Mouse (Mus musculus): ENCODE measurements around the gene Rin2. TPM values are rescaled to one million over a fixed set of nuclear protein-coding genes. Genes with fewer than 3 reads are reported as not detected.
A peak's percentile ranks its signal among the peaks of the same experiment; 100 is the strongest.

Gene Rin2
- polyA plus RNA-seq, 1 experiment from 2014 or later = 15.5 TPM

DNA sequence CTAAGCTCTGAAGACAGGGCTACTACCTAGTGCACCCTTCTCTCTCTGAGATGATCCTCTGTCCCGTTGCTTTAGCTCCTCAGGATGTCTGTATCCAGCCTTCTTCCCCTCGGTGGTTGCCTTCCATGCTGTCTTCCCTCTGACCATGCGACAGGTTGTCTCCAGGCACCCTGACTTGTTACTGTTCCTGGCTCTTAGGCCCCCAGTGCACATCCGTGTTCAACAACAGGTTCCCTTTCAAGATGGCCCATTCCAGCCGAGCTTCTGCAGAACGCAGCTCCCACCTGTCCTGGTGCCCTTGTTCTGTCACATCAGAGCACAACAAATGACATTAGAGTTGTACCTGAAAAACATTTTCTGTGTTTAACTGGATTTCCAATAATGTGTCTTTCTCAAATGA lies 22.1 kb downstream of the Rin2 start:
- 82% methylated on average over 6 of the region's 6 CpGs for WGBS
- no peaks in the 10 kb centered on the region for H3K4me1 ChIP-seq
- DNase-seq (ENCODE audit: low spot score) = peak; percentile 64

DNA sequence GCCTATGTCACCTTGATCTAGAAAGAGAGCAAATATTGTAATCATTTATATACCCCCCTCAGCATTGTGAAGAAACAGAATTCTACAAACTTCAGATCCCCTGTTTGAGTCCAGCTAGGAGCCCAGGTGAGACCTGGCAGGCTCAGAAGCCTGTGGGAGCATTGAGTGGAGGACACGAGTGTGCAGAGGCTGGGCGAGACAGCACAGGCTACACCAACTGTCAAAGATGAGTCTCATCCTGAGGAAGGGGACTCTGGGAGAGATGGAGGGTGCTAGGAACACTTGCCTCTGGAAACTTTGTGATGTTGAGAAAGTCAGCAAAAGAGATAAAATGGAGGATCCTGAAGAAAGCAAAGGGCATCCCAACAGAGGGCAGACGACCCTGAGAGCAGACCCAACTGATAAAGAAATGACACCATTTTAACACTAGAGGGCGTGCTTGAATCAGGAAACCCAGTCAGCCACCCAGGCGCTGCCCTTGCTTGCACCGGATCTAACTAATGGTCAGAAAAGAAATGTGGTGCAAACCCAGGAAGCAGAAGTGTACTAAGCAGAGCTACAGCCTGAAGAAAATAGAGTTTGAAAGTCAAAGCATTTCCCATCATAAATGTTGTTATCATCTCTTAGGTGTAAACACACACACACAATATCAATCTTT lies 24.5 kb downstream of the Rin2 start:
- H3K36me3 ChIP-seq = no peaks in the 10 kb centered on the region
- no peak overlapping the region for H3K27ac ChIP-seq
- 28% methylated on average over 6 of the region's 6 CpGs for WGBS
- no peaks in the 10 kb centered on the region for H3K27me3 ChIP-seq (ENCODE audit: insufficient read depth, poor library complexity, severe bottlenecking)
- H3K4me1 ChIP-seq = no peaks in the 10 kb centered on the region
- H3K4me3 ChIP-seq = no peak overlapping the region
- peak; percentile 78 for DNase-seq (ENCODE audit: low spot score)
- H3K9me3 ChIP-seq = no peaks in the 10 kb centered on the region

More for the DNA sequence above, 22.1 kb downstream of the Rin2 start:
- no peaks in the 10 kb centered on the region for H3K27me3 ChIP-seq (ENCODE audit: insufficient read depth, poor library complexity, severe bottlenecking)
- H3K4me3 ChIP-seq = no peak overlapping the region
- no peaks in the 10 kb centered on the region for H3K9me3 ChIP-seq
- H3K36me3 ChIP-seq = no peaks in the 10 kb centered on the region
- H3K27ac ChIP-seq = no peak overlapping the region

DNA sequence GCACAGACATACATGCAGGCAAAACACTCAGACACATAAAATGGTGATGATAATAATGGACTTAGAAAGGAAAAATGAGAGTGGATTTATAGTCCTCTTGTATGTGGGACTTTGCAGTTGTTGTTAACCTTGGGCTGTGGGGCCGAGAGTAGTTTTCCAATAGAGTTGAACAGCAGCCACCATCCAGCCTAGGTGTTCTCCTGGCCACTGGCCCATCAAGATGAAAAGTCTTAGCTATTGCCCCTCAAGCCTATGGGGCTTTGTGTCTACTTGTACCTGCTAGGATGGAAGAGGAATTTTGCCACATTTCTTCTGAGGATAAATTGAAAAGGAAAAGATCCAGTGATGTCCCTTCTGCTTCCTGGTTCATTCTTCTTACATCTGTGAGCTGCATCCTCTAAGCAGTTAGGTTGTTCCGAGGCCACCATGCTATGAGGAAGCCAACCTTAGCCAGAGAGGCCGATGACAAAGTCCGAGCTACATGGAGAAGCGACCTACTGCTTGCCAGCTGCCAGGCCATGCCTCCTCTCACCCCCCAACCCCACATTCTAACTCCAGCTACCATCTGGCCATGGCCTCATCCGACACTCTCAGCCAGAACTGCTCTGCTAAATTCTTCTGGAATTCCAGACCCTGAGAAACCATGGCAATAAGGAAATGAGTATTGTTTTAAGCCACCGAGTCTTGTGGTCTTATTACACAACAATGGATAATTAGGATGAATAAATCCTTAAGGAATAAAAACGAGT lies 25.4 kb downstream of the Rin2 start:
- Histone ChIP-seq H3K9me3 (no peaks in the 10 kb centered on the region), H3K27ac (no peak overlapping the region), H3K36me3 (no peaks in the 10 kb centered on the region), H3K4me1 (no peaks in the 10 kb centered on the region; the same call in 1 of the 2 replicates), H3K4me3 (no peak overlapping the region), H3K27me3 (ENCODE audit: insufficient read depth, poor library complexity, severe bottlenecking) (no peaks in the 10 kb centered on the region)
- 72% methylated on average over 8 of the region's 8 CpGs for WGBS
- DNase-seq (ENCODE audit: low spot score) = peak; percentile 63

DNA sequence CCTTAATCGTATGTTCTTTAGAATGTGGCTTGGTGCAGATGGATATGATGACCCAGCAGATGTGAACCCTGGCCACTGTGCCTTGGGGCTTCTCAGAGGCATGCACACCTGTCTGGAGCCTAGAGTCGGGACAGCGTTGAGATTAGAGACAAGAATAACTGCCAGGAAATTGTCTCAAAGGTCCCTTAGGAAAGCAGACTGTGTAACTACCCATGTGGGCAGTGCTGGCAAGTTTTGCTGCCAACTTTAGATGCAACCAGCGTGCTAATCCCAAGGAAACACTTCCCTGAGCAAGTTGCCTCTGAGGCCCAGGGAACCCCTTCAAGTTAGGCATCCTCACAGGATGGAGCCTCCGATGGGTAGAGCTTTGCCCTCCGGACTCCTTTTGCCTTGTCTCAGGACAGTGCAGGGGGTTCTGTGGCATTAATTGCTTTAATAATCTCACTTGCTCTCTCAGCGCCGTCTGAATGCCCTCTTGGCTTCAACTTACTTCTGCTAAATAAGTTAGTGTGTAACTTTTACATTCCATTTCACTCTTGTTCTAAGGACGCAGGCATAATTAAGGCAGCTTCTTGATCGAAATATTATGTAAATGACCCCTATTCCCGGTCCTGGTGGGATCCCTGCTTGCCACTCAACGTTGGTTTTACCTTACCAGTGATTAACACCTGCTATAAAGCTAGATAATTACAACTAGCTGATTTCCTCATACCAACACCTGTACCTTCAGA lies 26.8 kb downstream of the Rin2 start:
- H3K27me3 ChIP-seq (ENCODE audit: insufficient read depth, poor library complexity, severe bottlenecking) = no peaks in the 10 kb centered on the region
- DNase-seq (ENCODE audit: low spot score) = no peak

DNA sequence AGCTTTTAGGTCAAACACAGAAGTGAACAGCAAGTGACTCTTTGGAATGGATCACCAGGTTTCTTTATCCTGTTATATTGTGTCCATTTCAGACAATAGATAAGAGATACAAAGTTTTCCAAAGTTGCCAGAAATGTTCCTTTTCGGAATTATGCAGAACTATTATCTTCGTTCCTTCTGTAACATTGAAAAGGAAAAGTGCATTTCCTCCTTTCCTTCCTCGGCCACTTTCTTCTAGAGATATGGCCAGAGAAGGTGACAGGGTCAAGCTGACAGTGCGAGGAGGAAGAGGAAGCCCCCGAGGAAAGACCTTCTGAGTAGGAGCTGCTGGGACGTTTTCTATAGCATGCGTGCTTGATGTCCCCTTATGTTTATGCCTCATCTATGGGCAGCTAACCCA lies 29.7 kb downstream of the Rin2 start:
- Histone ChIP-seq H3K4me3 (no peak overlapping the region), H3K9me3 (no peaks in the 10 kb centered on the region), H3K36me3 (no peaks in the 10 kb centered on the region), H3K27ac (no peak overlapping the region), H3K27me3 (ENCODE audit: insufficient read depth, poor library complexity, severe bottlenecking) (no peaks in the 10 kb centered on the region), H3K4me1 (no peaks in the 10 kb centered on the region; the same call in 1 of the 2 replicates)
- DNase-seq (ENCODE audit: low spot score) = peak; percentile 35
- 55% methylated on average over 7 of the region's 7 CpGs for WGBS

More for the DNA sequence above, 26.8 kb downstream of the Rin2 start:
- no peaks in the 10 kb centered on the region; the same call in 1 of the 2 replicates for H3K4me1 ChIP-seq
- 81% methylated on average over 12 of the region's 12 CpGs for WGBS
- no peak overlapping the region for H3K4me3 ChIP-seq
- H3K27ac ChIP-seq = no peak overlapping the region
- H3K9me3 ChIP-seq = no peaks in the 10 kb centered on the region
- H3K36me3 ChIP-seq = no peaks in the 10 kb centered on the region

DNA sequence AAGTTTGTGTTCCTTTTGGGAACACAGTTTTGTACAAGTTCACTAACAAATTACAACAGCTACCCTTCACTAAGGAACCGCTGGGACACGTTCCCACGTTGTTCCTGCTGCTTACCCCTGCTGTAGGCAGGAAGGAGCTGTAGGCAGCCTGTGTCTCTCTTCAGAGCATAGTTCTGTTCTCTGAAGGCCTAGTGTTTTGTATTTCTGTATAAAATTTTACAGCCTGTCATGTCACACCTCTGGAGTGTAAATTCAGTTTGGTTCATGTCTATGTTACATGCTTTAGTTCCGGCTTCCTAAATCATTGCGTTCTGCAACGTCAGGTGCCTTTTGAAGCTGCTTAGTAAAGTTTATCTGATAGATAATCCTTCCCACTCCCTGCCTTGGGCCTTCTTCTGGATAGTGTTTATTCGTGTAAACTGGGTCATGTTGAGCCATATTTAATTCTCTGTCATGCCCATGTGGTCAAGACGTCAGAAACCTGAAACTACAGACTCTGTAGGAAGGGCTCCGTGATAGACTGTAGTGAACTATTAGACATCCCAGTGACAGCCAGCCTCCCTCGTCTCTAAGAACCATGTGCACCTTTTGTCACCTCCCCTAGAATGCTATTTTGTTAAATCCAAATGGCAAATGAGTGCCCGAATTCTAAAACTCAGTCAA lies 34.8 kb downstream of the Rin2 start:
- Histone ChIP-seq H3K9me3 (no peaks in the 10 kb centered on the region), H3K36me3 (no peaks in the 10 kb centered on the region), H3K4me3 (no peak overlapping the region), H3K27me3 (ENCODE audit: insufficient read depth, poor library complexity, severe bottlenecking) (no peaks in the 10 kb centered on the region), H3K4me1 (no peaks in the 10 kb centered on the region; the same call in 1 of the 2 replicates), H3K27ac (no peak overlapping the region)
- no peak for DNase-seq (ENCODE audit: low spot score)
- 78% methylated on average over 11 of the region's 11 CpGs for WGBS

DNA sequence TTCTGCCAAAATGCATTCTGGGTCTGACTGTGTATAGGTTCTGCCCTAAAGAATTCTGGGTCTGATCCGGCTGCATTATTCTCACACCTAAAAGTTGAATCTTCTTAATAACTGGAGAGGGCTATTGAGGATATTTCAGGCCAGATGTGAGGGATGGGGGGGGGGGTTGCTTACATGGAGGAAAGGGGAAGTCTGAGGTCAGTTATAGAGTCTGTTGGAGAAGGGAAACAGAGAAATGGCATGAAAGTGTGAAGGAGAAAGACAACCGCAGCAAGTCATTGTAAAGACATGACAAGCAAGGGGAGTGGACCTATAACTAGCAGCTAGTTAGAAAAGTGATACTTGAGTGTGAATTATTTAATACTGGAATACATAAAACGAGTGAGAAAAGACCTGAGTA lies 36.5 kb downstream of the Rin2 start:
- H3K9me3 ChIP-seq = no peaks in the 10 kb centered on the region
- 63% methylated on average over 3 of the region's 3 CpGs for WGBS
- peak; percentile 52 for DNase-seq (ENCODE audit: low spot score)

DNA sequence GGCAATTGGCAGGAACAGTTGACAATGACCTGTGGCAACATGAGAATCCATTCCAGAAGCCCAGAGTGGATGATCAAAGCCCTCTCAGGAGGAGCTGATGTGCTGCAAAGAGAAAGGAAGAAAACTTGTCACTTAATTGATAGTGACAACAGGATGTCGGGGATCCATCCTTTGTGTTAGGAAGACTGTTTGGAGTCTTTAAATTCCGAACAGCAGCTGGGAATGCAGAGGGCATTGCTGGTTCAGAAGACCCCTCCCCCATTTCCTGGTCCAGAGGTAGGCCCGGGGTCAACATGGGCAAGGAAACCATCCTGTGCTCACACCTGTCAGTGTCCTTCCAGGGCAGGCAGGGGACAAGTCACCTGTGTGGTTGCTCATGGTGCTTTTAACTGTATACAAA lies 37.0 kb downstream of the Rin2 start:
- Histone ChIP-seq H3K36me3 (no peaks in the 10 kb centered on the region), H3K4me1 (no peaks in the 10 kb centered on the region), H3K27me3 (ENCODE audit: insufficient read depth, poor library complexity, severe bottlenecking) (no peaks in the 10 kb centered on the region), H3K27ac (no peak overlapping the region), H3K4me3 (no peak overlapping the region), H3K9me3 (no peaks in the 10 kb centered on the region)
- WGBS = 16% methylated on average over 3 of the region's 3 CpGs
- DNase-seq (ENCODE audit: low spot score) = peak; percentile 25

More for the DNA sequence above, 36.5 kb downstream of the Rin2 start:
- H3K27me3 ChIP-seq (ENCODE audit: insufficient read depth, poor library complexity, severe bottlenecking) = no peaks in the 10 kb centered on the region
- H3K4me3 ChIP-seq = no peak overlapping the region
- no peak overlapping the region for H3K27ac ChIP-seq
- H3K36me3 ChIP-seq = no peaks in the 10 kb centered on the region
- H3K4me1 ChIP-seq = no peaks in the 10 kb centered on the region

DNA sequence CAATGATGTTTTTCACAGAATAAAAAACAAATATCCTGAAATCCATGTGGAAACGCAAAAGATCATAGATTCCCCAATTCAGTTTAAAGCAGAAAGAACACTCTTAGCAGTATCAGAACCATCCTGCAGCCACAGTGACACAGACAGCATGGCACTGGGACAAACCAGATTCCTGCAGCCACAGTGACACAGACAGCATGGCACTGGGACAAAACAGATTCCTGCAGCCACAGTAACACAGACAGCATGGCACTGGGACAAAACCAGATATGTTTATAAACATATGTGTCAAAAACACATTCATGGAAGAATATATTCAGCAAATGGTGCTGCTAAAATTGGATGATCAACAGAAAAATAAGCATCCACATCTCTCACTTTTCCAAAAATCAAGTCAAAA lies 42.5 kb downstream of the Rin2 start:
- Histone ChIP-seq H3K4me3 (no peak overlapping the region), H3K27ac (no peak overlapping the region), H3K27me3 (ENCODE audit: insufficient read depth, poor library complexity, severe bottlenecking) (no peaks in the 10 kb centered on the region), H3K9me3 (no peaks in the 10 kb centered on the region), H3K4me1 (peaks cover 6% of the 10 kb centered on the region; the same call in 1 of the 2 replicates), H3K36me3 (no peaks in the 10 kb centered on the region)
- DNase-seq (ENCODE audit: low spot score) = no peak
- 88% methylated on average over 1 of the region's 1 CpGs for WGBS

DNA sequence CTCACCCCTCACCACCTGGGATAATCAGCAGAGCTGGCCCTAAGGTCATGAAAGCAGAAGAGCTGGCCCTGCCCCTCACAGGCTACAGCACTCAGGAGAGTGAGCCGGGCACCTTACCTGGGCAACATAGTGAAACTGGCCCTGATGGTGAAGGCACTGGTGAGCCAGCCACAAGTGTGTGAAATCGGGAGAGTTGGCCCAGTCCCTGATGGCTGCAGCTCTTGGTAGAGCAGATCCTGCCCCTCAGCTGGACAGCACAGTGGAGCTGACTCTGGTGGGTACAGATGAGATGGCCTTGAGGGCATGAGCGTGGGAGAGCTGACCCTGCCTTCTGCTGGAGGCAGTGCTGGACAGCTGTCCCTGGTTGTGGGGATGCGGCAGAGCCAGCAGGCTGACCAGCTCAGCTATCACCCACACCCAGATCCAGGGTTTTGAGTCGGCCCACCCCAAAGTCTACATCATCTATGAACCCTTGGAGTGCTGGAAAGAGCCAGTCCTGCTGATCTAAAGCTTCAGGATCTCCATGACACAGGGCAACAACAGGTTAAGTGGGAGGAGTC lies 43.7 kb downstream of the Rin2 start:
- H3K4me3 ChIP-seq = no peak overlapping the region
- H3K27me3 ChIP-seq (ENCODE audit: insufficient read depth, poor library complexity, severe bottlenecking) = no peaks in the 10 kb centered on the region
- no peak overlapping the region for H3K27ac ChIP-seq
- DNase-seq (ENCODE audit: low spot score) = peak; percentile 67
- H3K4me1 ChIP-seq = peaks cover 6% of the 10 kb centered on the region; the same call in 1 of the 2 replicates
- 78% methylated on average over 5 of the region's 5 CpGs for WGBS
- no peaks in the 10 kb centered on the region for H3K36me3 ChIP-seq
- H3K9me3 ChIP-seq = no peaks in the 10 kb centered on the region

DNA sequence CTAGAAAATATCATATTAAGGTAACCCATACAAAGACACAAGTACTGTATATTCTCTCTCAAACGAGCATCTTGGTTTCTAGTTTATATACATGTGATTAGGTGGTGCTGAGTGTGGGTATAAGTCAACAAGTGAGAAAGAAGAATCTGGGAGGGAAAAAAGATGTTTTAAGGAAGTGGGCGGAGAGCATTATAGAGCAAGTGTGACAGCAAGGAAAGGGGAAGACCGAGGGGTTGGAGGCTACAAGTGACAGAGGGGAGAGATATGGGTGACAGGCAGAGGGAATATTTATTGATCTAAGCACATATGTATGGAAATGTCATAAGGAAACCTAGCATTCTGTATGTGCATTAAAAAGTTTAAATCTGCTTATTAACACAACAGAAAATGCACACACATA lies 45.1 kb downstream of the Rin2 start:
- Histone ChIP-seq H3K27me3 (ENCODE audit: insufficient read depth, poor library complexity, severe bottlenecking) (no peaks in the 10 kb centered on the region), H3K27ac (no peak overlapping the region), H3K9me3 (no peaks in the 10 kb centered on the region), H3K4me1 (peaks cover 6% of the 10 kb centered on the region; the same call in 1 of the 2 replicates), H3K36me3 (no peaks in the 10 kb centered on the region), H3K4me3 (no peak overlapping the region)
- DNase-seq (ENCODE audit: low spot score) = no peak
- WGBS = 66% methylated on average over 3 of the region's 3 CpGs

DNA sequence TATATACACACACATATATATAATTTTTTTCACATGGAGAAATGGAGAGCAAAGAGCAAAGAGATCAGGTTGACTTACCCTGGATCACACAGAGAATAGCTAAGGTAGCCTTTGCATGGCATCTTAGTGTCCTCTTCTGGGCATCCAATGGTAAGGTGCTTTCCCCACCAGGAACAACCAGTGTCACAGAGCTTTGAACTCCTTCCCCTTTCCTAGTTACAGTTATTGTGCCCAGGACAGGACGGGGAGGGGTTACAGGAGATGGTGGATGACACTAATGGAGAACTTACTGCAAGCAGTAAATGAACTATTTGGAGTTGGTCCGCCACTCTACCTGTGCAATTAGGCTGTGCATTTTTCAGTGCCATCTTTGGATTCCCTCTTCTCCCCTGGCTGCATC lies 45.7 kb downstream of the Rin2 start:
- H3K27ac ChIP-seq = no peak overlapping the region
- H3K4me3 ChIP-seq = no peak overlapping the region
- 83% methylated on average over 2 of the region's 2 CpGs for WGBS
- no peaks in the 10 kb centered on the region for H3K9me3 ChIP-seq
- H3K4me1 ChIP-seq = peaks cover 6% of the 10 kb centered on the region; the same call in 1 of the 2 replicates
- no peak for DNase-seq (ENCODE audit: low spot score)
- no peaks in the 10 kb centered on the region for H3K36me3 ChIP-seq
- no peaks in the 10 kb centered on the region for H3K27me3 ChIP-seq (ENCODE audit: insufficient read depth, poor library complexity, severe bottlenecking)
